Mouse (Mus musculus) midbrain, embryonic 10.5 days (tissue): ENCODE results near the gene Tcl1b2. TPM values are rescaled to one million over a fixed set of nuclear protein-coding genes. Genes with fewer than 3 reads are reported as not detected.

Experiments used
- DNase-seq: peaks from one replicate; pipeline ENCODE4 v3.0.0-alpha.2; 2017; ENCODE audit warnings: low spot score
- H3K27ac ChIP-seq: fragments of 300-500 bp; sonication (generic); replicated peaks from 2 replicates; pipeline ENCODE4 v1.5.1; 2016; ENCODE audit warnings: mild to moderate bottlenecking
- H3K27me3 ChIP-seq: fragments of 300-500 bp; sonication (generic); 2 replicates; pipeline ENCODE4 v1.6.1; 2016; ENCODE audit warnings: low read depth, mild to moderate bottlenecking; ENCODE audit not compliant: poor library complexity, severe bottlenecking
- H3K36me3 ChIP-seq: fragments of 300-500 bp; sonication (generic); 2 replicates; pipeline ENCODE4 v1.6.1; 2016; ENCODE audit warnings: mild to moderate bottlenecking, moderate library complexity
- H3K4me1 ChIP-seq: fragments of 300-500 bp; sonication (generic); 2 replicates; pipeline ENCODE4 v1.6.1; 2016
- H3K4me3 ChIP-seq: fragments of 300-500 bp; sonication (generic); 2 replicates; pipeline ENCODE4 v1.5.1; 2016; ENCODE audit warnings: mild to moderate bottlenecking, moderate library complexity
- H3K9me3 ChIP-seq: fragments of 300-500 bp; sonication (generic); replicated peaks from 2 replicates; pipeline ENCODE4 v1.6.1; 2016; ENCODE audit warnings: mild to moderate bottlenecking
- WGBS: fragments of 180-500 bp; shearing (Covaris S2); methylation state at CpG from one replicate; pipeline ENCODE4 v1.1.7; 2016; 5-methylcytosine and 5-hydroxymethylcytosine counted together
- polyA plus RNA-seq: library from polyadenylated mRNA; unstranded; fragments of >200 nt; fragmentation: Nextera tagmentation; extraction: Ambion mirVana; gene quantifications from 2 replicates; pipeline ENCODE4 v1.2.1, GENCODE M21; 2016

Tcl1b2 gene
- polyA plus RNA-seq = not detected in 2 replicates

GRCm38 (mm10) chr12:105145714-105146113 lies at the start of gene Tcl1b2:
TSS of gene Tcl1b2 (plus strand) at chr12:105146014.
- DNase-seq = no peak
- no peak within 1 kb of the TSS for H3K27ac ChIP-seq
- peaks cover 4% of the 10 kb centered on the region; the same call in 1 of the 2 replicates for H3K4me1 ChIP-seq
- H3K4me3 ChIP-seq = no peak within 1 kb of the TSS
- H3K36me3 ChIP-seq = no peaks in the 10 kb centered on the region
- no peaks in the 10 kb centered on the region for H3K27me3 ChIP-seq
- 86% methylated on average over 3 of the region's 3 CpGs for WGBS
- no peaks in the 10 kb centered on the region; the same call in 1 of the 2 replicates for H3K9me3 ChIP-seq

- peaks cover 24% of the 10 kb centered on the region for H3K4me1 ChIP-seq
- peak overlapping the region; percentile 14; the same call in 1 of the 2 replicates for H3K27ac ChIP-seq
- peaks cover 19% of the 10 kb centered on the region for H3K27me3 ChIP-seq
- no peaks in the 10 kb centered on the region for H3K9me3 ChIP-seq
- H3K4me3 ChIP-seq = no peak overlapping the region
- no peaks in the 10 kb centered on the region for H3K36me3 ChIP-seq
- WGBS = 66% methylated on average over 9 of the region's 9 CpGs
- DNase-seq = no peak
These were observed 46.3 kb upstream of the Tcl1b2 start for GRCm38 (mm10) chr12:105099466-105100044.

DNA sequence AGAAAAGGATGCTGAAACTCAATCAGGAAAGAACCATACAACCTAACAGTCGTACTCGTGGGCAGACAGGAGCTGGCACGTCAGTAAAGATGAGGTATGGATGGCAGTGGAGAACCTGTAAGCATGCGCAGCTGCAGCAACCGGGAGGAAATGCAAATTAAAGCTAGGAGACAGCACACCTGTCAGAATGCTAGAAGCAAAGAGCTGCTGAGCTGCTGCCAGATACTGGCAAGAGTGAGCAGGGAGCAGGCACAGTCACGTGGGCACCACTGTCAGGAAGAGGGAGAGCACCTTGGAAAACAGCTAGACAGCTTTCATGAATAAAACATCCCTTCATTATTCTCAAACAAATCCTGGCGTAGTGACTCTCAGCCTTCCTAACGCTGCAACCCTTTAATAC lies 42.9 kb upstream of the Tcl1b2 start:
- H3K4me3 ChIP-seq = no peak overlapping the region
- WGBS = 60% methylated on average over 8 of the region's 8 CpGs

GRCm38 (mm10) chr12:105104036-105104435 lies 41.8 kb upstream of the Tcl1b2 start:
- peak; percentile 86 for DNase-seq
- Histone ChIP-seq H3K27ac (no peak overlapping the region), H3K4me3 (no peak overlapping the region), H3K27me3 (peaks cover 16% of the 10 kb centered on the region), H3K36me3 (no peaks in the 10 kb centered on the region), H3K9me3 (no peaks in the 10 kb centered on the region), H3K4me1 (peaks cover 24% of the 10 kb centered on the region)
- 5% methylated on average over 4 of the region's 4 CpGs for WGBS

More for the DNA sequence above, 42.9 kb upstream of the Tcl1b2 start:
- DNase-seq = no peak
- Histone ChIP-seq H3K27me3 (peaks cover 16% of the 10 kb centered on the region), H3K4me1 (peaks cover 24% of the 10 kb centered on the region), H3K9me3 (no peaks in the 10 kb centered on the region), H3K36me3 (no peaks in the 10 kb centered on the region), H3K27ac (no peak overlapping the region)

DNA sequence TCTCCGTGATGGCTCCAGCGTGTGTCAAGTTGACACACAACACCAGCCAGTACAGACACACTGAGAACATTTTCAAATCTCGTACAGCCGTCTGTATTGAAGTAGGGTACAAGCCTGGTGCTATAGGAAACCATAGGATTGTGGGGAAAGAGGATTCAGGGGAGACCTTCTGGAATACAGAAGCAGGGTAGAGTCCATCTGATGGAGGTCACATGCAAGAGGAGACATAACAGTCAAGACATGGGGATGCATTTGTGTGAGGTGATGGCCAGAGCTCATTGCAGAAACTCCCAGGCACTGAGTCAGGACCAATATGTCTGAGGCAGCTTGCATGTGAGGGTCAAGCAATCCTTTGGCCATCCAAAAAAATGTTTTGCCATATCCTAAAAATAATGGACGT lies 40.5 kb upstream of the Tcl1b2 start:
- H3K9me3 ChIP-seq = no peaks in the 10 kb centered on the region
- H3K27me3 ChIP-seq = peaks cover 9% of the 10 kb centered on the region
- H3K4me3 ChIP-seq = no peak overlapping the region
- H3K4me1 ChIP-seq = peaks cover 19% of the 10 kb centered on the region
- no peak overlapping the region for H3K27ac ChIP-seq
- H3K36me3 ChIP-seq = no peaks in the 10 kb centered on the region
- 85% methylated on average over 5 of the region's 5 CpGs for WGBS
- no peak for DNase-seq

GRCm38 (mm10) chr12:105108856-105109255 lies 37.0 kb upstream of the Tcl1b2 start:
- DNase-seq = no peak
- Histone ChIP-seq H3K4me3 (no peak overlapping the region), H3K27ac (no peak overlapping the region), H3K9me3 (no peaks in the 10 kb centered on the region), H3K27me3 (no peaks in the 10 kb centered on the region), H3K36me3 (no peaks in the 10 kb centered on the region), H3K4me1 (peaks cover 14% of the 10 kb centered on the region)
- WGBS = 98% methylated on average over 4 of the region's 4 CpGs

DNA sequence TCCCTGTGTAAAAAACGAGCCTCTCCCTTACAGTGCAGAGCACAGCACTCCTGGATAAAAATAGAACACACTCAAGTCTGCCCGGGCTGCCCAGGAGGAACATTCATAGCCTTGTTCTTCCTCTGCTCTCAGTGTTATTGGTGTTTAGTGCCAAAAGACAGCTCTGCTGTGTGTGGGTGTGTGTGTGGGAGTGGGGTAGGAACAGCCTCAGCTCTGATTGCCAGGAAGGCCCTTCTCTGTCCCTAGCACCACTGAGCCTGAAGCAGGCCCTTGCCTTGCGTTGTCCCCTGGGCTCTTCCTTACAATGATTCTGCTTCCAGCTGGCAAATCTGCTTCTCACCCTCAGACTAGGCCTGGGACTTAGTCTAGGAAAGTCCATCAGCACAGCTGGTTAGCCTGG lies 36.4 kb upstream of the Tcl1b2 start:
- no peak for DNase-seq
- H3K4me3 ChIP-seq = no peak overlapping the region
- H3K9me3 ChIP-seq = no peaks in the 10 kb centered on the region
- H3K27me3 ChIP-seq = no peaks in the 10 kb centered on the region
- no peak overlapping the region for H3K27ac ChIP-seq
- WGBS = 88% methylated on average over 3 of the region's 3 CpGs
- no peaks in the 10 kb centered on the region for H3K36me3 ChIP-seq
- peaks cover 12% of the 10 kb centered on the region; the same call in 1 of the 2 replicates for H3K4me1 ChIP-seq

DNA sequence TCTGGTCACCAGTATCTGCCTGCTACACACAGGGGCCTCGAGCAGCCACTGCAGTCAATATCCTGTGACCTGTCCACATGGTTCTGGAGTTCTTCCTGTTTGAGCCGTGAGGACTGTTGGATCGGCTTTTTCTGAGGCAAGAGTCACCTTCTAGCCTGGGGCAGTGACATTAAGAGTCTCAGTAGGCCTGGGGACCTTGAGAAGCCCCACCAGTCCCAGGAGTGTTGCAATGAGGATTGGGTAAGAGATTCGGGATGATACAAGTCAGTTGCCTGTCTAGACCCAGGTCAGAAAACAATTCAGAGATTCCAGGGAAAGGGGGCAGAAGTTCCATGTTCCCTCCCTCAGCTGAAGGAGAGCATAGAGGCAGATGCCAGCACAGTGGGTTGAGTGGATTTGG lies 36.0 kb upstream of the Tcl1b2 start:
- peaks cover 12% of the 10 kb centered on the region; the same call in 1 of the 2 replicates for H3K4me1 ChIP-seq
- H3K27me3 ChIP-seq = no peaks in the 10 kb centered on the region
- H3K27ac ChIP-seq = no peak overlapping the region
- H3K9me3 ChIP-seq = no peaks in the 10 kb centered on the region
- 88% methylated on average over 4 of the region's 4 CpGs for WGBS
- H3K4me3 ChIP-seq = no peak overlapping the region
- DNase-seq = no peak
- no peaks in the 10 kb centered on the region for H3K36me3 ChIP-seq

DNA sequence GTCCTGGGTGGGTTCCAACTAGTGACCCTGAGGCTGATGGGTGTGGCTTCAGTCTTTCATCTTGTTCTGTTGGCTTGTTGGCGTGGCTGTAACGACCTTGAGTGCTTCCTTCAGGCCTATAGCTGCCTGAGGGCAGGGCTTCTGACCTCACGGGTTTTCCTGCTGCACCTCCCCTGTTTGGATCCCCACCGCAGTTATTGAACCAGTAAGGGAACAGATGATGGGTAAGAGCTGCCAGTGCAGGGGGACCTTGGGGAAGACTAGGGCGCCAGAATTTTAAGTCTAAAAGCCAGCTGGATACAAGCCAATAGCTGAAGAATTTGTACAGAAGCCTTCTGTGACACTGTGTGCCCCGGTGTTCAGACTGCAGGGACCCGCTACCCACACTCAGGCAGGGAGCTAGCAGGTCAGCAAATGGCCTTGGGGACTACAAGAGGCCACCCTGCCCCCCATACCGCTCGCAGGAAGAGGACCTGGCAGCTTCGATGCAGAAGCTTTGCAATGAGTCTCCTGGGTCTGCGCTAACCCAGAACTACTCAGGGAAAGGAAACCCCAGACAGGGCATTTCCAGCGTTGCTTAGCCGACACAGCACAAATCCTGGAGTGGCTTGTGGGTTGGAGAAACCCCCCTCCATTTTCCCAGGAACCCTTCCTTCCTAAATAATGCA lies 33.4 kb upstream of the Tcl1b2 start:
- peaks cover 12% of the 10 kb centered on the region; the same call in 1 of the 2 replicates for H3K4me1 ChIP-seq
- DNase-seq = no peak
- no peaks in the 10 kb centered on the region for H3K27me3 ChIP-seq
- no peak overlapping the region for H3K4me3 ChIP-seq
- no peaks in the 10 kb centered on the region for H3K36me3 ChIP-seq
- no peaks in the 10 kb centered on the region for H3K9me3 ChIP-seq
- 71% methylated on average over 13 of the region's 13 CpGs for WGBS
- H3K27ac ChIP-seq = no peak overlapping the region

GRCm38 (mm10) chr12:105116648-105117047 lies 29.2 kb upstream of the Tcl1b2 start:
- H3K27ac ChIP-seq = no peak overlapping the region
- no peaks in the 10 kb centered on the region for H3K36me3 ChIP-seq
- H3K27me3 ChIP-seq = no peaks in the 10 kb centered on the region
- peaks cover 8% of the 10 kb centered on the region; the same call in 1 of the 2 replicates for H3K4me1 ChIP-seq
- H3K4me3 ChIP-seq = no peak overlapping the region
- 90% methylated on average over 1 of the region's 1 CpGs for WGBS
- DNase-seq = no peak
- no peaks in the 10 kb centered on the region for H3K9me3 ChIP-seq

DNA sequence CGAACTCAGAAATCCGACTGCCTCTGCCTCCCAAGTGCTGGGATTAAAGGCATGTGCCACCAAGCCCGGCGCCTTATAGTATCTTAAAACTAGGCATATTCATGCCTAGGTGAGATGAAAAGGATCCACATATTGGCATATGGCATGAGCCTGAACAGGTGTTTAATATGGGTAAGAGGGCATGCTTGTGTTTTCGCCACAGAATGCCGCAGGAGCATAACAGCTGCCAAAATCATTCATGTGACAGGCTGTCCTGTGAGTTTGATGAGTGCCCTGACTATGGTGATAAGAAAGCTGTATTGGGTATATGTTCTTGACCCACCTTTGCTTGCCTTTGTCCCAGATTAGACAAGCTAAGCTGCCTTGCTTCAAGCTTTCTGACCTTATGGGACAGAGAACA lies 20.5 kb upstream of the Tcl1b2 start:
- no peak for DNase-seq
- Histone ChIP-seq H3K4me3 (no peak overlapping the region), H3K4me1 (no peaks in the 10 kb centered on the region), H3K27me3 (no peaks in the 10 kb centered on the region), H3K9me3 (0 out of 2 replicates have a peak, but pooled peaks cover 7% of the 10 kb centered on the region), H3K27ac (no peak overlapping the region), H3K36me3 (no peaks in the 10 kb centered on the region)
- 90% methylated on average over 6 of the region's 6 CpGs for WGBS

GRCm38 (mm10) chr12:105126516-105126915 lies 19.3 kb upstream of the Tcl1b2 start:
- WGBS = 48% methylated on average over 4 of the region's 4 CpGs
- H3K36me3 ChIP-seq = no peaks in the 10 kb centered on the region
- no peak overlapping the region for H3K4me3 ChIP-seq
- H3K27ac ChIP-seq = no peak overlapping the region
- H3K27me3 ChIP-seq = no peaks in the 10 kb centered on the region
- DNase-seq = no peak
- 0 out of 2 replicates have a peak, but pooled peaks cover 7% of the 10 kb centered on the region for H3K9me3 ChIP-seq
- no peaks in the 10 kb centered on the region for H3K4me1 ChIP-seq

GRCm38 (mm10) chr12:105127607-105128006 lies 18.2 kb upstream of the Tcl1b2 start:
- Histone ChIP-seq H3K9me3 (0 out of 2 replicates have a peak, but pooled peaks cover 7% of the 10 kb centered on the region), H3K4me1 (no peaks in the 10 kb centered on the region), H3K4me3 (no peak overlapping the region), H3K27ac (no peak overlapping the region), H3K36me3 (no peaks in the 10 kb centered on the region), H3K27me3 (no peaks in the 10 kb centered on the region)
- DNase-seq = no peak
- 75% methylated on average over 2 of the region's 2 CpGs for WGBS
